Mouse (Mus musculus): ENCODE data around the gene Prr5l. TPM values are rescaled to one million over a fixed set of nuclear protein-coding genes. Genes with fewer than 3 reads are reported as not detected.
A peak's percentile ranks its signal among the peaks of the same experiment; 100 is the strongest.

Gene Prr5l
- polyA plus RNA-seq, 1 experiment from 2014 or later, result 8.5 TPM

- H3K36me3 ChIP-seq (ENCODE audit: control insufficient read depth, insufficient read depth, low read length), result no peaks in the 10 kb centered on the region
- ATAC-seq (replicated peaks; ENCODE audit: low FRiP score) (no peak), DNase-seq (ENCODE audit: low spot score) (no peak)
- H3K9ac ChIP-seq (ENCODE audit: low read depth, low read length), result no peak overlapping the region
- H3K27ac ChIP-seq (ENCODE audit: low read depth, low read length), result no peak overlapping the region
- H3K4me3 ChIP-seq (ENCODE audit: low read depth, low read length), result no peak overlapping the region
- 77% methylated on average over 7 of the region's 7 CpGs for WGBS
- no peaks in the 10 kb centered on the region for H3K27me3 ChIP-seq (replicated peaks; ENCODE audit: control insufficient read depth, insufficient read depth, low read length)
- no peaks in the 10 kb centered on the region for H3K9me3 ChIP-seq (ENCODE audit: control insufficient read depth, low read length)
- no peaks in the 10 kb centered on the region for H3K4me1 ChIP-seq (replicated peaks; ENCODE audit: control insufficient read depth, insufficient read depth, low read length)
- no peak overlapping the region for H3K4me2 ChIP-seq
These were observed 140.6 kb downstream of the Prr5l start for GRCm38 (mm10) chr2:101742072-101742860.

GRCm38 (mm10) chr2:101741653-101742052 lies 141.2 kb downstream of the Prr5l start:
- Histone ChIP-seq H3K27ac (ENCODE audit: low read depth, low read length) (no peak overlapping the region), H3K4me1 (replicated peaks; ENCODE audit: control insufficient read depth, insufficient read depth, low read length) (no peaks in the 10 kb centered on the region), H3K4me3 (ENCODE audit: low read depth, low read length) (no peak overlapping the region), H3K4me2 (no peak overlapping the region), H3K9ac (ENCODE audit: low read depth, low read length) (no peak overlapping the region), H3K9me3 (ENCODE audit: control insufficient read depth, low read length) (no peaks in the 10 kb centered on the region), H3K27me3 (replicated peaks; ENCODE audit: control insufficient read depth, insufficient read depth, low read length) (no peaks in the 10 kb centered on the region), H3K36me3 (ENCODE audit: control insufficient read depth, insufficient read depth, low read length) (no peaks in the 10 kb centered on the region)
- WGBS, result 77% methylated on average over 8 of the region's 8 CpGs
- ATAC-seq (replicated peaks; ENCODE audit: low FRiP score) (no peak), DNase-seq (ENCODE audit: low spot score) (no peak)

- no peaks in the 10 kb centered on the region for H3K9me3 ChIP-seq (ENCODE audit: control insufficient read depth, low read length)
- no peaks in the 10 kb centered on the region for H3K4me1 ChIP-seq (replicated peaks; ENCODE audit: control insufficient read depth, insufficient read depth, low read length)
- ATAC-seq (replicated peaks; ENCODE audit: low FRiP score), result no peak
- no peak for DNase-seq (ENCODE audit: low spot score)
- no peak overlapping the region for H3K27ac ChIP-seq (ENCODE audit: low read depth, low read length)
- WGBS, result 69% methylated on average over 5 of the region's 5 CpGs
- no peaks in the 10 kb centered on the region for H3K27me3 ChIP-seq (replicated peaks; ENCODE audit: control insufficient read depth, insufficient read depth, low read length)
- no peak overlapping the region for H3K9ac ChIP-seq (ENCODE audit: low read depth, low read length)
- H3K4me3 ChIP-seq (ENCODE audit: low read depth, low read length), result no peak overlapping the region
- H3K36me3 ChIP-seq (ENCODE audit: control insufficient read depth, insufficient read depth, low read length), result no peaks in the 10 kb centered on the region
- no peak overlapping the region for H3K4me2 ChIP-seq
These were observed 142.9 kb downstream of the Prr5l start for GRCm38 (mm10) chr2:101739914-101740313.

- Histone ChIP-seq H3K9ac (ENCODE audit: low read depth, low read length) (no peak overlapping the region), H3K36me3 (ENCODE audit: control insufficient read depth, insufficient read depth, low read length) (no peaks in the 10 kb centered on the region), H3K9me3 (ENCODE audit: control insufficient read depth, low read length) (no peaks in the 10 kb centered on the region), H3K4me3 (ENCODE audit: low read depth, low read length) (no peak overlapping the region), H3K4me1 (replicated peaks; ENCODE audit: control insufficient read depth, insufficient read depth, low read length) (no peaks in the 10 kb centered on the region), H3K27ac (ENCODE audit: low read depth, low read length) (no peak overlapping the region), H3K4me2 (no peak overlapping the region), H3K27me3 (replicated peaks; ENCODE audit: control insufficient read depth, insufficient read depth, low read length) (no peaks in the 10 kb centered on the region)
- no peak for DNase-seq (ENCODE audit: low spot score)
- no peak for ATAC-seq (replicated peaks; ENCODE audit: low FRiP score)
- WGBS, result 72% methylated on average over 3 of the region's 3 CpGs
These were observed 149.3 kb downstream of the Prr5l start for GRCm38 (mm10) chr2:101733564-101733963.

GRCm38 (mm10) chr2:101732777-101733210 lies 150.0 kb downstream of the Prr5l start:
- Histone ChIP-seq H3K36me3 (ENCODE audit: control insufficient read depth, insufficient read depth, low read length) (no peaks in the 10 kb centered on the region), H3K4me1 (replicated peaks; ENCODE audit: control insufficient read depth, insufficient read depth, low read length) (no peaks in the 10 kb centered on the region), H3K27me3 (replicated peaks; ENCODE audit: control insufficient read depth, insufficient read depth, low read length) (no peaks in the 10 kb centered on the region), H3K9me3 (ENCODE audit: control insufficient read depth, low read length) (no peaks in the 10 kb centered on the region), H3K27ac (ENCODE audit: low read depth, low read length) (no peak overlapping the region), H3K4me3 (ENCODE audit: low read depth, low read length) (no peak overlapping the region), H3K9ac (ENCODE audit: low read depth, low read length) (no peak overlapping the region), H3K4me2 (peak overlapping the region; percentile 5; the same call in 1 of the 2 replicates)
- DNase-seq (ENCODE audit: low spot score) (no peak), ATAC-seq (replicated peaks; ENCODE audit: low FRiP score) (no peak)
- WGBS, result 50% methylated on average over 10 of the region's 10 CpGs

GRCm38 (mm10) chr2:101730972-101731371 lies 151.9 kb downstream of the Prr5l start:
- Histone ChIP-seq H3K4me3 (ENCODE audit: low read depth, low read length) (no peak overlapping the region), H3K36me3 (ENCODE audit: control insufficient read depth, insufficient read depth, low read length) (no peaks in the 10 kb centered on the region), H3K4me1 (replicated peaks; ENCODE audit: control insufficient read depth, insufficient read depth, low read length) (no peaks in the 10 kb centered on the region), H3K27me3 (replicated peaks; ENCODE audit: control insufficient read depth, insufficient read depth, low read length) (no peaks in the 10 kb centered on the region), H3K9ac (ENCODE audit: low read depth, low read length) (no peak overlapping the region), H3K4me2 (no peak overlapping the region), H3K27ac (ENCODE audit: low read depth, low read length) (no peak overlapping the region), H3K9me3 (ENCODE audit: control insufficient read depth, low read length) (no peaks in the 10 kb centered on the region)
- DNase-seq (ENCODE audit: low spot score) (no peak), ATAC-seq (replicated peaks; ENCODE audit: low FRiP score) (no peak)

GRCm38 (mm10) chr2:101729472-101729871 lies 153.4 kb downstream of the Prr5l start:
- no peak overlapping the region for H3K4me3 ChIP-seq (ENCODE audit: low read depth, low read length)
- H3K27ac ChIP-seq (ENCODE audit: low read depth, low read length), result no peak overlapping the region
- DNase-seq (ENCODE audit: low spot score) (no peak), ATAC-seq (replicated peaks; ENCODE audit: low FRiP score) (no peak)
- H3K9ac ChIP-seq (ENCODE audit: low read depth, low read length), result no peak overlapping the region
- H3K36me3 ChIP-seq (ENCODE audit: control insufficient read depth, insufficient read depth, low read length), result no peaks in the 10 kb centered on the region
- no peaks in the 10 kb centered on the region for H3K27me3 ChIP-seq (replicated peaks; ENCODE audit: control insufficient read depth, insufficient read depth, low read length)
- H3K4me1 ChIP-seq (replicated peaks; ENCODE audit: control insufficient read depth, insufficient read depth, low read length), result no peaks in the 10 kb centered on the region
- WGBS, result 67% methylated on average over 1 of the region's 1 CpGs
- H3K9me3 ChIP-seq (ENCODE audit: control insufficient read depth, low read length), result no peaks in the 10 kb centered on the region
- H3K4me2 ChIP-seq, result no peak overlapping the region

- no peak for DNase-seq (ENCODE audit: low spot score)
- H3K36me3 ChIP-seq (ENCODE audit: control insufficient read depth, insufficient read depth, low read length), result no peaks in the 10 kb centered on the region
- H3K4me1 ChIP-seq (replicated peaks; ENCODE audit: control insufficient read depth, insufficient read depth, low read length), result no peaks in the 10 kb centered on the region
These were observed 155.0 kb downstream of the Prr5l start for GRCm38 (mm10) chr2:101727787-101728186.

GRCm38 (mm10) chr2:101723333-101723881 lies 159.4 kb downstream of the Prr5l start:
- WGBS, result 79% methylated on average over 10 of the region's 10 CpGs
- H3K36me3 ChIP-seq (ENCODE audit: control insufficient read depth, insufficient read depth, low read length), result no peaks in the 10 kb centered on the region
- no peak overlapping the region for H3K4me2 ChIP-seq
- no peak overlapping the region for H3K9ac ChIP-seq (ENCODE audit: low read depth, low read length)
- no peak overlapping the region for H3K27ac ChIP-seq (ENCODE audit: low read depth, low read length)
- no peaks in the 10 kb centered on the region for H3K9me3 ChIP-seq (ENCODE audit: control insufficient read depth, low read length)
- ATAC-seq (replicated peaks; ENCODE audit: low FRiP score), result no peak
- H3K4me3 ChIP-seq (ENCODE audit: low read depth, low read length), result no peak overlapping the region
- no peak for DNase-seq (ENCODE audit: low spot score)
- no peaks in the 10 kb centered on the region for H3K27me3 ChIP-seq (replicated peaks; ENCODE audit: control insufficient read depth, insufficient read depth, low read length)
- H3K4me1 ChIP-seq (replicated peaks; ENCODE audit: control insufficient read depth, insufficient read depth, low read length), result no peaks in the 10 kb centered on the region

More at GRCm38 (mm10) chr2:101727787-101728186, 155.0 kb downstream of the Prr5l start:
- Histone ChIP-seq H3K27me3 (replicated peaks; ENCODE audit: control insufficient read depth, insufficient read depth, low read length) (no peaks in the 10 kb centered on the region), H3K9me3 (ENCODE audit: control insufficient read depth, low read length) (no peaks in the 10 kb centered on the region), H3K9ac (ENCODE audit: low read depth, low read length) (no peak overlapping the region), H3K4me3 (ENCODE audit: low read depth, low read length) (no peak overlapping the region), H3K4me2 (no peak overlapping the region), H3K27ac (ENCODE audit: low read depth, low read length) (no peak overlapping the region)
- ATAC-seq (replicated peaks; ENCODE audit: low FRiP score), result no peak
